Mouse (Mus musculus) thymus, postnatal 0 days (tissue): ENCODE measurements around the gene Lasp1. TPM values are rescaled to one million over a fixed set of nuclear protein-coding genes. Genes with fewer than 3 reads are reported as not detected.
A peak's percentile ranks its signal among the peaks of the same experiment; 100 is the strongest.

ENCODE experiments used
- DNase-seq: peaks from one replicate; pipeline ENCODE4 v3.0.0-alpha.2; 2015; ENCODE audit warnings: low spot score
- polyA plus RNA-seq: library from polyadenylated mRNA; unstranded; fragments of >200 nt; fragmentation: Nextera tagmentation; extraction: Ambion mirVana; gene quantifications from 2 replicates; pipeline ENCODE4 v1.2.1, GENCODE M21; 2015

Lasp1 gene
- polyA plus RNA-seq, 1 experiment from 2014 or later: 98.7 TPM

GRCm38 (mm10) chr11:97809235-97810121, 10.7 kb downstream of the Lasp1 start:
- DNase-seq: no peak

DNA sequence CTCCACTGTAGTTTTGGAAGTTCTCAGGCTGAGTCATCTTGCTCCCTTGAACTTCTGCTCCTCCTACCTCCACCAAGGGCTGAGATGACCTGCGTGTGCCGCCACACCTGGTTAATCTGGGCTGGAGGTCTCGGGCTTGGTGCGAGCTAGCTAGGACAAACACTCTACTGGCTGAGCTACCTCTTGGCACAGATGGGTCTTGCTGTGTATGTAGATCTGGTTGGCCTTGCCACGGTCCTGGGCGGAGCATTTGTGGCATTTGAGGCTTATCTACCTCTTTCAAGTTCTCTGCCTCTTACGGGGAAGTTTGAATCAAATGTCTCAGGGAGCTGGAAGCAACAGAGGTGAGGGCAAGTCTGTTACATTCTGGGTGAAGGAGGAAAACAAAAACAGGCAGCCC, 11.6 kb downstream of the Lasp1 start:
- peak; percentile 49 for DNase-seq

- DNase-seq: no peak
These were observed 12.2 kb downstream of the Lasp1 start for GRCm38 (mm10) chr11:97810970-97811369.

- no peak for DNase-seq
These were observed 13.0 kb downstream of the Lasp1 start for GRCm38 (mm10) chr11:97811569-97812362.

- DNase-seq: no peak
These were observed 13.7 kb downstream of the Lasp1 start for GRCm38 (mm10) chr11:97812491-97812921.

GRCm38 (mm10) chr11:97813085-97813484, 14.3 kb downstream of the Lasp1 start:
- no peak for DNase-seq

GRCm38 (mm10) chr11:97813746-97814515, 15.1 kb downstream of the Lasp1 start:
- DNase-seq: no peak

GRCm38 (mm10) chr11:97815736-97816135, 16.9 kb downstream of the Lasp1 start:
- no peak for DNase-seq

DNA sequence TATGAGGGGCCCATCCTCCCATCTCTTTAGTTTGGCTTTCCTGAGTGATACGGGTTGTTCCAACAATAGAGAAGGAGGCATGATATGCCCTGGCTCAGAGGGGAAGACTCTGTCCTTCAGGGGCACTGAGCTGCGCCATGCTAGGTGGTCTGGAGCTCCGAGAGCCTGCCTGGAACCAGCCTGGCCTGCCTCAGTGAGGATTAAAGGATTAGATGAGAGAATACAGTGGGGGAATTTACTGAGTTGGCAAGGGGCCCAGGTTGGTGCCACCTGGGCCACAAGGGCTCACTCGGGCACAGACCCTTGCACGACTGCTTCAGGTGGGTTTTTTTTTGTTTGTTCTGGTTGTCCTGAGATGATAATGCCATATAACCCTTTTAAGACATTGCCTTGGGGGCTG, 17.4 kb downstream of the Lasp1 start:
- no peak for DNase-seq

DNA sequence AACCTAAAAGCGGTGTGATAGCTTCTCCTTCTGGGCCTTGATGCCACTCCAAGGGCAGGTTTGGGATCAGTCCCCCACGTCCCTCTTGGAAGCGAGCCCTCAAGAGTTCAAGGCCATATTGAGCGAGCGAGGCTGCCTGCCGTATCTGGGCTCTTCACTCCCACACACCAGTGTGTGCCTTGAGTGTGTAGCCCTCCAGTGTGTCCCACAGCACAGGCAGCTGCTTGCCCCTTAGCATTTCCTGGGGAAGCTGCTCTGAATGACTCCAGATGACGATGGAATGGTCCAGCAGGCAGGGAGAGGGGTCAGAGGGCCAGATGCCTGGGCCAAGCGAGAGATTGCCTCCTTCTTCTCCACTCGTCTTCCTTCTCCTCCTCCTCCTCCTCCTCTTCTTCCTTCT, 18.1 kb downstream of the Lasp1 start:
- no peak for DNase-seq

- DNase-seq: no peak
These were observed 18.6 kb downstream of the Lasp1 start for GRCm38 (mm10) chr11:97817379-97817778.

GRCm38 (mm10) chr11:97818003-97818402, 19.2 kb downstream of the Lasp1 start:
- DNase-seq: no peak

- no peak for DNase-seq
These were observed 19.8 kb downstream of the Lasp1 start for GRCm38 (mm10) chr11:97818571-97818970.

DNA sequence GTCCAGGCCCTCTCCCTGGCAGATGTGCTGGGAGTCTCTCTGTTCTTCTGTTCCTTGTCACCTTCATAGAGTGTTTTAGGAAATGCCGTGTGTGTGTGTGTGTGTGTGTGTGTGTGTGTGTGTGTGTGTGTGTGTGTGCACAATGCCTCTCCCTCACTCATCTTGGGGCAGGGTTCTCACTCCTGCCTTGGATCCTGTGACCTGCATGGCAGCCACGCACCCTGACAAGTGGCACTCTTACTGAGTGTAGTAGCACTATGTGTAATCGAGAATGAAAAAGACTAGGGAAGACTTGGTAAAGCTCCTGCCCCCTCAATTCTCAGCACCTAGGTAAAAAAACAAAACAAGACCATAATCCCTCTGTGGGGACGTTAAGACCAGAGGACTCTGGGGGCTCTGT, 20.3 kb downstream of the Lasp1 start:
- no peak for DNase-seq

DNA sequence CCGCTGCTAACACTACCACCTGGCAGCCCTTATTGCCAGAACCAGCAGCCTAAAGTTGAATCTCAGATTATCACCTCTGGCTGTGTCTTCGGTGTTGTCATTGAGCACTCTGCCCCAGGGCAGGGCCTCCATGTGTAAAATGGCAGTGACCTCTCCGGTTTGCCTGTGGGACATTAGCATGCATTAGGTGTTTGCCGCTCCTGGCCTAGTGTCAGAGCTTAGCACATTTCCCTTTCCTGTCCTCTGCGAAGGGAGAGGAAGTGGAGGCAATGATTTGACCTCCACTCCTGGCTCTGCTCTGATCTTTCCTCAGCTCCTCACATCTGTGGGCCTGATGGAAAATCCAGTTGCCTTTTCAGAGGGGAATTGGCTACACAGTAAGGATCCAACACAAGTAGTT, 21.1 kb downstream of the Lasp1 start:
- DNase-seq: no peak

DNA sequence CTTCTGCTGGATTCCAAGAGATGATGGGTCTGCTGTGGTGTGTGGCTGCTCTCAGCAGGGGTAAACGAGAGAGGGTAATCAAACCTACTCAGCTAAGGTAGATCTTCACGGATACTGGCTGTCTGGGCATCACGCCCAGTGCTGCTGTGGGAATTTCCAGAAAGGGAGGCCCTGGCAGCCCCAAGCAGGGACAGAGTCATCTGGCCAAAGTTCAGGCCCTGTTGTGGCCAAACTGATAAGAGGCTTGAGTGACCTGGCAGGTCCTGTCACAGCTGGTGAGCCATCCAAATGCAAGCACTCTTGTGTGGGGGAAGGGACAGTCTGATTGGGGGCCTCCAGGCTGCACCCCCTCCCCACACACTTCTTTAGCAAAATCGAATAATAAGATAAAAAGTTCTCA, 22.0 kb downstream of the Lasp1 start:
- DNase-seq: no peak

DNA sequence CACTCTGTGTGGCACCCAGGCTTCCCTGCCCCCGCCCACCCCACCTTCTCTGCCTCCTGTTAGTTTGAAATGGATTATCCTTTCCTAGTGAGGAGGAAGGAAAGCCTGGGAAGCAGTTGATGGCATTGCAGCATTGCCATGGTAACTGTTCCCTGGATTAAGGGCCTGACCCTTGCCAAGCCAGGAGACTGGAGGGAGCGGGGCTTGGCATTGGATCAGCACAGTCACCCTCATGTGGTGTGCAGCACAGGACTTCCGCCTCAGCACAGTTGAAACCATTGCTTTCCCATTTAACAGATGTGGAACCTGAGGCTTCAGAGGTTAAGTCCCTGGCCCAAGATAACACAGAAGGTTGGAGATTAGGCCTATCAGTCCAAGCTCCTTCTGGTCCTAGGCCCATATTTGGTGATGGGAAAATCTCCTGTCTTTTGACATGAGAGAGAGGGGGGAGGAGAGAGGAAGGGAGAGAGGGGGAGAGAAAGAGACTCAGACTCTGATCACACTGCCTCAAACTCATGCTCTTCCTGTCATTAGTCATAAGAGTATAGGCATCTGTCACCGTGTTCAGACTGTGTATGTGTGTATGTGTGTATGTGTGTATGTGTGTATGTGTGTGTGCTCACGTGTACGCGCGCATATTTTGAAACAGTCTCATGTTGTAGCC, 22.7 kb downstream of the Lasp1 start:
- no peak for DNase-seq

GRCm38 (mm10) chr11:97822840-97823603, 24.2 kb downstream of the Lasp1 start:
- DNase-seq: no peak

- no peak for DNase-seq
These were observed 25.4 kb downstream of the Lasp1 start for GRCm38 (mm10) chr11:97824168-97824567.

DNA sequence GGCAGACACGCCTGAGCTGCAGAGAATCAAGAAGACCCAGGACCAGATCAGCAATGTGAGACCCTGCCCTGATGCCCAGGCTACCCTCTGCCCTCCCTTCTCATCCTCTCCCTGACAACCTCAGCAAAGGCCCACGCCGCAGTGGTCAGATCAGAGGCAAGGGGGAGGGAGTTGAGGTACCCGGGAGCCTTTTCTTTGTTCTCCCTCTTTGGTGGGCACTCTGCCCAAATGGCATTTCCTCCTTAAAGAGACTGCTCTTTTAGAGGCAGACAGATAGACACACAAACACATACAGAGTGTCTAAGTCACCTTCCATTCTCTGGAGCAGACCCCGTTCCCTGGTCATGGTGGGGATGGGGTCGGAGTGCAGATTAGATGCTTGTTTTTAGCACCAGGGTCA, 26.1 kb downstream of the Lasp1 start:
- DNase-seq: no peak
